Mouse (Mus musculus): ENCODE results near the gene Wnt9a.
A peak's percentile ranks its signal among the peaks of the same experiment; 100 is the strongest.
"Not testable (repeated sequence)": the region's sequence is repeated elsewhere in the genome, so short reads cannot be mapped to it uniquely, and the experiment has no call there.

Wnt9a gene

GRCm38 (mm10) chr11:59350326-59350725 lies 43.6 kb downstream of the Wnt9a start:
- no peaks in the 10 kb centered on the region for H3K36me3 ChIP-seq (ENCODE audit: insufficient read depth, low read length)
- TF ChIP-seq POU5F1 (IDR thresholded peaks at IDR 0.05; ENCODE audit: borderline replicate concordance, low read length) (no peak), CTCF (conservative IDR thresholded peaks at IDR 0.05; ENCODE audit: low read length) (no peak), NANOG (IDR thresholded peaks at IDR 0.05; ENCODE audit: borderline replicate concordance, low read length) (no peak)
- peaks cover 7% of the 10 kb centered on the region; the same call in 1 of the 2 replicates for H3K27me3 ChIP-seq (ENCODE audit: insufficient read depth, low read length)
- no peak overlapping the region for H3K4me3 ChIP-seq (replicated peaks; ENCODE audit: low read length)
- H3K9me3 ChIP-seq (ENCODE audit: low read length) = peaks cover 6% of the 10 kb centered on the region; the same call in 1 of the 2 replicates
- peaks cover 11% of the 10 kb centered on the region for H3K4me1 ChIP-seq (replicated peaks; ENCODE audit: low read depth, low read length)

GRCm38 (mm10) chr11:59354793-59355192 lies 48.1 kb downstream of the Wnt9a start:
- Histone ChIP-seq H3K4me3 (replicated peaks; ENCODE audit: low read length) (no peak overlapping the region), H3K27me3 (ENCODE audit: insufficient read depth, low read length) (no peaks in the 10 kb centered on the region), H3K36me3 (ENCODE audit: insufficient read depth, low read length) (no peaks in the 10 kb centered on the region), H3K9me3 (ENCODE audit: low read length) (no peaks in the 10 kb centered on the region), H3K4me1 (replicated peaks; ENCODE audit: low read depth, low read length) (peaks cover 11% of the 10 kb centered on the region)
- TF ChIP-seq NANOG (IDR thresholded peaks at IDR 0.05; ENCODE audit: borderline replicate concordance, low read length) (no peak), POU5F1 (IDR thresholded peaks at IDR 0.05; ENCODE audit: borderline replicate concordance, low read length) (no peak), CTCF (conservative IDR thresholded peaks at IDR 0.05; ENCODE audit: low read length) (no peak)

- peaks cover 2% of the 10 kb centered on the region for H3K4me1 ChIP-seq (replicated peaks; ENCODE audit: low read depth, low read length)
- no peaks in the 10 kb centered on the region for H3K9me3 ChIP-seq (ENCODE audit: low read length)
- H3K36me3 ChIP-seq (ENCODE audit: insufficient read depth, low read length) = no peaks in the 10 kb centered on the region
- no peaks in the 10 kb centered on the region for H3K27me3 ChIP-seq (ENCODE audit: insufficient read depth, low read length)
- no peak overlapping the region for H3K4me3 ChIP-seq (replicated peaks; ENCODE audit: low read length)
- TF ChIP-seq POU5F1 (IDR thresholded peaks at IDR 0.05; ENCODE audit: borderline replicate concordance, low read length) (no peak), NANOG (IDR thresholded peaks at IDR 0.05; ENCODE audit: borderline replicate concordance, low read length) (no peak), CTCF (conservative IDR thresholded peaks at IDR 0.05; ENCODE audit: low read length) (no peak)
Observed at GRCm38 (mm10) chr11:59356874-59357289, 50.2 kb downstream of the Wnt9a start.

GRCm38 (mm10) chr11:59361291-59361690 lies 54.6 kb downstream of the Wnt9a start:
- Histone ChIP-seq H3K4me1 (replicated peaks; ENCODE audit: low read depth, low read length) (no peaks in the 10 kb centered on the region), H3K27me3 (ENCODE audit: insufficient read depth, low read length) (no peaks in the 10 kb centered on the region), H3K4me3 (replicated peaks; ENCODE audit: low read length) (no peak overlapping the region), H3K9me3 (ENCODE audit: low read length) (peaks cover 5% of the 10 kb centered on the region), H3K36me3 (ENCODE audit: insufficient read depth, low read length) (no peaks in the 10 kb centered on the region)
- no peak for TF ChIP-seq POU5F1 (IDR thresholded peaks at IDR 0.05; ENCODE audit: borderline replicate concordance, low read length)
- no peak for TF ChIP-seq CTCF (conservative IDR thresholded peaks at IDR 0.05; ENCODE audit: low read length)
- TF ChIP-seq NANOG (IDR thresholded peaks at IDR 0.05; ENCODE audit: borderline replicate concordance, low read length) = no peak

GRCm38 (mm10) chr11:59364007-59364406 lies 57.3 kb downstream of the Wnt9a start:
- H3K36me3 ChIP-seq (ENCODE audit: insufficient read depth, low read length) = no peaks in the 10 kb centered on the region
- TF ChIP-seq CTCF (conservative IDR thresholded peaks at IDR 0.05; ENCODE audit: low read length) (no peak), NANOG (IDR thresholded peaks at IDR 0.05; ENCODE audit: borderline replicate concordance, low read length) (no peak), POU5F1 (IDR thresholded peaks at IDR 0.05; ENCODE audit: borderline replicate concordance, low read length) (no peak)
- H3K4me1 ChIP-seq (replicated peaks; ENCODE audit: low read depth, low read length) = no peaks in the 10 kb centered on the region
- no peak overlapping the region for H3K4me3 ChIP-seq (replicated peaks; ENCODE audit: low read length)
- no peaks in the 10 kb centered on the region for H3K27me3 ChIP-seq (ENCODE audit: insufficient read depth, low read length)
- H3K9me3 ChIP-seq (ENCODE audit: low read length) = peaks cover 5% of the 10 kb centered on the region

GRCm38 (mm10) chr11:59364417-59364816 lies 57.7 kb downstream of the Wnt9a start:
- TF ChIP-seq NANOG (IDR thresholded peaks at IDR 0.05; ENCODE audit: borderline replicate concordance, low read length) (no peak), CTCF (conservative IDR thresholded peaks at IDR 0.05; ENCODE audit: low read length) (no peak), POU5F1 (IDR thresholded peaks at IDR 0.05; ENCODE audit: borderline replicate concordance, low read length) (no peak)
- H3K36me3 ChIP-seq (ENCODE audit: insufficient read depth, low read length) = no peaks in the 10 kb centered on the region

GRCm38 (mm10) chr11:59366031-59366430 lies 59.3 kb downstream of the Wnt9a start:
- TF ChIP-seq POU5F1 (IDR thresholded peaks at IDR 0.05; ENCODE audit: borderline replicate concordance, low read length) (no peak), NANOG (IDR thresholded peaks at IDR 0.05; ENCODE audit: borderline replicate concordance, low read length) (no peak), CTCF (conservative IDR thresholded peaks at IDR 0.05; ENCODE audit: low read length) (no peak)
- no peak overlapping the region for H3K4me3 ChIP-seq (replicated peaks; ENCODE audit: low read length)
- peaks cover 5% of the 10 kb centered on the region for H3K9me3 ChIP-seq (ENCODE audit: low read length)
- H3K4me1 ChIP-seq (replicated peaks; ENCODE audit: low read depth, low read length) = no peaks in the 10 kb centered on the region
- no peaks in the 10 kb centered on the region for H3K27me3 ChIP-seq (ENCODE audit: insufficient read depth, low read length)
- H3K36me3 ChIP-seq (ENCODE audit: insufficient read depth, low read length) = no peaks in the 10 kb centered on the region

More at GRCm38 (mm10) chr11:59364417-59364816, 57.7 kb downstream of the Wnt9a start:
- Histone ChIP-seq H3K27me3 (ENCODE audit: insufficient read depth, low read length) (no peaks in the 10 kb centered on the region), H3K9me3 (ENCODE audit: low read length) (peaks cover 5% of the 10 kb centered on the region), H3K4me3 (replicated peaks; ENCODE audit: low read length) (no peak overlapping the region), H3K4me1 (replicated peaks; ENCODE audit: low read depth, low read length) (no peaks in the 10 kb centered on the region)

GRCm38 (mm10) chr11:59366633-59367032 lies 59.9 kb downstream of the Wnt9a start:
- Histone ChIP-seq H3K4me3 (replicated peaks; ENCODE audit: low read length) (no peak overlapping the region), H3K27me3 (ENCODE audit: insufficient read depth, low read length) (no peaks in the 10 kb centered on the region), H3K4me1 (replicated peaks; ENCODE audit: low read depth, low read length) (no peaks in the 10 kb centered on the region), H3K9me3 (ENCODE audit: low read length) (peaks cover 5% of the 10 kb centered on the region), H3K36me3 (ENCODE audit: insufficient read depth, low read length) (no peaks in the 10 kb centered on the region)
- peak; percentile 45 for TF ChIP-seq CTCF (conservative IDR thresholded peaks at IDR 0.05; ENCODE audit: low read length)
- no peak for TF ChIP-seq NANOG (IDR thresholded peaks at IDR 0.05; ENCODE audit: borderline replicate concordance, low read length)

- H3K27me3 ChIP-seq (ENCODE audit: insufficient read depth, low read length); H3K4me3 ChIP-seq (replicated peaks; ENCODE audit: low read length); H3K36me3 ChIP-seq (ENCODE audit: insufficient read depth, low read length); H3K9me3 ChIP-seq (ENCODE audit: low read length); H3K4me1 ChIP-seq (replicated peaks; ENCODE audit: low read depth, low read length): not testable (repeated sequence)
Observed at GRCm38 (mm10) chr11:59367955-59368354, 61.2 kb downstream of the Wnt9a start.
